Mouse (Mus musculus) spleen, adult 2 months (tissue): ENCODE measurements at regions not wholly inside any gene's neighbourhood (a gene's known extent, or its start where the extent isn't known, plus 50 kb on each side); places are given as distances from the start of the nearest gene placed in this dataset.

Experiments used
- DNase-seq, 2 experiments: peaks; one replicate each; pipeline versions ENCODE4 v3.0.0 to v3.0.0-alpha.2; 2012 to 2021; ENCODE audit warnings: low spot score in 2 of 2, low read depth in 1 of 2
- H3K27ac ChIP-seq: fragments of 200-500 bp; 2 replicates; pipeline ENCODE4 v1.5.1; 2012; ENCODE audit warnings: low read length, inconsistent platforms; ENCODE audit not compliant: insufficient read depth
- H3K27me3 ChIP-seq: fragments of 200-500 bp; 2 replicates; pipeline ENCODE4 v1.6.1; 2012; ENCODE audit warnings: mild to moderate bottlenecking, moderate library complexity, low read length, inconsistent platforms; ENCODE audit not compliant: control insufficient read depth, insufficient read depth
- H3K36me3 ChIP-seq: fragments of 200-500 bp; 2 replicates; pipeline ENCODE4 v1.6.1; 2012; ENCODE audit warnings: mild to moderate bottlenecking, low read length, inconsistent platforms; ENCODE audit not compliant: control insufficient read depth, insufficient read depth
- H3K4me1 ChIP-seq: fragments of 200-500 bp; 2 replicates; pipeline ENCODE4 v1.6.1; 2011; ENCODE audit warnings: inconsistent platforms; ENCODE audit not compliant: control insufficient read depth, insufficient read depth, insufficient read length
- H3K4me3 ChIP-seq: fragments of 200-500 bp; 2 replicates; pipeline ENCODE4 v1.5.1; 2011; ENCODE audit warnings: mild to moderate bottlenecking, inconsistent platforms; ENCODE audit not compliant: insufficient read depth, insufficient read length; ENCODE audit errors: extremely low read depth
- CTCF ChIP-seq: fragments of 200-500 bp; IDR thresholded peaks from 2 replicates; pipeline ENCODE4 v1.5.1; 2011; ENCODE audit warnings: mild to moderate bottlenecking, inconsistent platforms; ENCODE audit not compliant: insufficient read depth, insufficient read length, insufficient replicate concordance; ENCODE audit errors: extremely low read depth
- POLR2A ChIP-seq: fragments of 200-500 bp; IDR thresholded peaks from 2 replicates; pipeline ENCODE4 v1.6.1; 2011; ENCODE audit warnings: low read depth, low read length, inconsistent platforms
- WGBS: fragments of 180-500 bp; shearing (Covaris S2); methylation state at CpG from one replicate; pipeline ENCODE4 v1.1.7; 2018; 5-methylcytosine and 5-hydroxymethylcytosine counted together

DNA sequence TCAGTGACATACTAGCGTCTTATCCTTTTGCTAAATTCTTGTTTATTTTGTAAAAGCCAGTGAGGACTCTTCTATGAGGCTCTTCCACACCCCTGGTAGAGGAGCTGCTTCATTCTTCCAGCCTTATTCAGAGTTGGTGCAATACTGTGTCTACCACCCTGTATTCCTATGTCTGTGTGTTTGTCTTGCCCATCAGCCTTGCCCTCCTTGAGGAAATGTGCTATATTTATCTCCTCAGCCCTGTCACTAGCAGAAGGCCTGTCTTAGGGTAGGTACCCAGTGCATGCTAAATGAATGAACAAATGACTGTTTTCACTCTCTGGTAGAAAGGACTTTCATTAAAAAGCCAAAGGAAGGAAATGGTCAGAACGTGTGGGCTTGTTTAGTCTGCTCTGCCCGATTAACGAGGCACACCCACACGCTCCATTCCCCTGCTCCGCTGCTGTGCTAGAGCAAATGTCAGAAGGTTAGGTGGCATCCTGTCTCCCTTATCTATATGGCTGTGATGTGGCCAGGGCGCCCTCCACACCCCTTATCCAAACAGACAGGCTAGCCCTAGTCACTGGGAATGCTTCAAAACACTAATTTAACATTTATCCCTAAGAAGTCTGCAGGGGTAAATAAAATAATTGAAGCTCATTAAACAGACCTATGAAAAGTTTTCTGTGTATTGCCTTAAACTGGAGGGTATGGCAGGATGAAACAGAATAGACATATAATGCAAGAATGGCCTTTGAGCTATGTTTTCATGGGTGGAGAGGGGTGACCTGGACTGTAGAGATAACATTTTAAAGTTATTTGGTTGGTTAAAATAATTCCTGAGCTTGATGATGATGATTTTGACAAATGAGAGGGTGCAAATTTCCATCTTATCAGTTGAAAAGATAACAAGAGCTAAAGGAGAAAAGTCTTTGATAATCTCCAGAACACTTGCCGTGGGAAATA lies 222.9 kb upstream of the Gm12728 start:
- Histone ChIP-seq H3K4me3 (no peak overlapping the region), H3K4me1 (no peaks in the 10 kb centered on the region), H3K36me3 (no peaks in the 10 kb centered on the region), H3K27ac (no peak overlapping the region), H3K27me3 (no peaks in the 10 kb centered on the region)
- DNase-seq, result no peak
- TF ChIP-seq POLR2A (no peak), CTCF (no peak)
- WGBS, result 38% methylated on average over 8 of the region's 8 CpGs

- Histone ChIP-seq H3K27me3 (no peaks in the 10 kb centered on the region), H3K27ac (no peak overlapping the region), H3K4me1 (no peaks in the 10 kb centered on the region), H3K4me3 (no peak overlapping the region), H3K36me3 (no peaks in the 10 kb centered on the region)
- DNase-seq, result no peak
- TF ChIP-seq CTCF (no peak), POLR2A (no peak)
- WGBS, result 95% methylated on average over 1 of the region's 1 CpGs
Observed at GRCm38 (mm10) chr4:105569671-105570070, 220.0 kb upstream of the Gm12728 start.

GRCm38 (mm10) chr4:105575550-105575949 lies 214.1 kb upstream of the Gm12728 start:
- H3K4me1 ChIP-seq, result no peaks in the 10 kb centered on the region
- H3K27ac ChIP-seq, result no peak overlapping the region
- 86% methylated on average over 2 of the region's 2 CpGs for WGBS
- TF ChIP-seq CTCF (no peak), POLR2A (no peak)
- H3K27me3 ChIP-seq, result no peaks in the 10 kb centered on the region
- H3K4me3 ChIP-seq, result no peak overlapping the region
- no peaks in the 10 kb centered on the region for H3K36me3 ChIP-seq
- no peak for DNase-seq

GRCm38 (mm10) chr4:105580987-105581386 lies 208.7 kb upstream of the Gm12728 start:
- Histone ChIP-seq H3K36me3 (no peaks in the 10 kb centered on the region), H3K4me3 (no peak overlapping the region), H3K4me1 (no peaks in the 10 kb centered on the region), H3K27me3 (no peaks in the 10 kb centered on the region), H3K27ac (no peak overlapping the region)
- no peak for TF ChIP-seq CTCF
- no peak for TF ChIP-seq POLR2A
- WGBS, result 87% methylated on average over 7 of the region's 7 CpGs
- no peak for DNase-seq

GRCm38 (mm10) chr4:105584329-105584925 lies 205.2 kb upstream of the Gm12728 start:
- no peak overlapping the region for H3K4me3 ChIP-seq
- 91% methylated on average over 10 of the region's 10 CpGs for WGBS
- DNase-seq, result no peak
- TF ChIP-seq POLR2A (no peak), CTCF (no peak)
- H3K36me3 ChIP-seq, result no peaks in the 10 kb centered on the region
- no peaks in the 10 kb centered on the region for H3K27me3 ChIP-seq
- H3K4me1 ChIP-seq, result no peaks in the 10 kb centered on the region
- H3K27ac ChIP-seq, result no peak overlapping the region

- H3K36me3 ChIP-seq, result no peaks in the 10 kb centered on the region
- H3K27ac ChIP-seq, result no peak overlapping the region
- H3K27me3 ChIP-seq, result no peaks in the 10 kb centered on the region
- no peak for DNase-seq
- TF ChIP-seq POLR2A (no peak), CTCF (no peak)
- no peaks in the 10 kb centered on the region for H3K4me1 ChIP-seq
- H3K4me3 ChIP-seq, result no peak overlapping the region
- 81% methylated on average over 1 of the region's 1 CpGs for WGBS
Observed at GRCm38 (mm10) chr4:105603661-105604060, 186.0 kb upstream of the Gm12728 start.

GRCm38 (mm10) chr4:105604607-105605006 lies 185.1 kb upstream of the Gm12728 start:
- H3K27ac ChIP-seq, result no peak overlapping the region
- H3K4me1 ChIP-seq, result no peaks in the 10 kb centered on the region
- H3K4me3 ChIP-seq, result no peak overlapping the region
- TF ChIP-seq CTCF (no peak), POLR2A (no peak)
- H3K36me3 ChIP-seq, result no peaks in the 10 kb centered on the region
- 91% methylated on average over 2 of the region's 2 CpGs for WGBS
- H3K27me3 ChIP-seq, result no peaks in the 10 kb centered on the region
- no peak for DNase-seq
